Mouse (Mus musculus) forebrain, embryonic 14.5 days (tissue): ENCODE results near the gene Pik3cd. TPM values are rescaled to one million over a fixed set of nuclear protein-coding genes. Genes with fewer than 3 reads are reported as not detected.
"Not testable (repeated sequence)": the region's sequence is repeated elsewhere in the genome, so short reads cannot be mapped to it uniquely, and the experiment has no call there.

Source experiments
- ATAC-seq: fragments of 200-750 bp; cut with Nextera tagmentation; 2 replicates; pipeline ENCODE4 v1.8.0; 2017; ENCODE audit warnings: mild to moderate bottlenecking, moderate library complexity
- DNase-seq: peaks from one replicate; pipeline ENCODE4 v3.0.0-alpha.2; 2015; ENCODE audit warnings: low spot score
- H3K27ac ChIP-seq: fragments of 300-500 bp; sonication (generic); 2 replicates; pipeline ENCODE4 v1.5.1; 2014; ENCODE audit warnings: low read depth, mild to moderate bottlenecking, control low read depth, low read length, moderate library complexity
- H3K27me3 ChIP-seq: fragments of 300-500 bp; sonication (generic); replicated peaks from 2 replicates; pipeline ENCODE4 v1.6.1; 2014; ENCODE audit warnings: low read length, control low read depth, mixed read lengths; ENCODE audit not compliant: control insufficient read depth, insufficient read depth
- H3K36me3 ChIP-seq: fragments of 300-500 bp; sonication (generic); 2 replicates; pipeline ENCODE4 v1.6.1; 2014; ENCODE audit warnings: low read length, control low read depth; ENCODE audit not compliant: control insufficient read depth, insufficient read depth
- H3K4me1 ChIP-seq: fragments of 300-500 bp; sonication (generic); 2 replicates; pipeline ENCODE4 v1.6.1; 2014; ENCODE audit warnings: antibody characterized with exemption, low read length, control low read depth; ENCODE audit not compliant: control insufficient read depth, insufficient read depth
- H3K4me2 ChIP-seq: fragments of 300-500 bp; sonication (generic); 2 replicates; pipeline ENCODE4 v1.6.1; 2014; ENCODE audit warnings: mild to moderate bottlenecking, control low read depth, low read length
- H3K4me3 ChIP-seq: fragments of 300-500 bp; sonication (generic); 2 replicates; pipeline ENCODE4 v1.5.1; 2014; ENCODE audit warnings: low read depth, low read length, control low read depth
- H3K9ac ChIP-seq: fragments of 300-500 bp; sonication (generic); 2 replicates; pipeline ENCODE4 v1.6.1; 2014; ENCODE audit warnings: mild to moderate bottlenecking, low read length, control low read depth, moderate library complexity
- H3K9me3 ChIP-seq: fragments of 300-500 bp; sonication (generic); replicated peaks from 2 replicates; pipeline ENCODE4 v1.6.1; 2016; ENCODE audit warnings: low read length, control low read depth, mixed read lengths; ENCODE audit not compliant: control insufficient read depth
- WGBS: fragments of 180-500 bp; shearing (Covaris S2); extraction: QIAGEN DNeasy Blood & Tissue Kit; methylation state at CpG from one replicate; pipeline ENCODE4 v1.1.7; 2014; 5-methylcytosine and 5-hydroxymethylcytosine counted together
- polyA plus RNA-seq: library from polyadenylated mRNA; unstranded; fragments of >200 nt; fragmentation: Nextera tagmentation; extraction: Ambion mirVana; gene quantifications from 2 replicates; pipeline ENCODE4 v1.2.1, GENCODE M21; 2014

Gene Pik3cd
- polyA plus RNA-seq, 1 experiment from 2014 or later = 8.9 TPM

DNA sequence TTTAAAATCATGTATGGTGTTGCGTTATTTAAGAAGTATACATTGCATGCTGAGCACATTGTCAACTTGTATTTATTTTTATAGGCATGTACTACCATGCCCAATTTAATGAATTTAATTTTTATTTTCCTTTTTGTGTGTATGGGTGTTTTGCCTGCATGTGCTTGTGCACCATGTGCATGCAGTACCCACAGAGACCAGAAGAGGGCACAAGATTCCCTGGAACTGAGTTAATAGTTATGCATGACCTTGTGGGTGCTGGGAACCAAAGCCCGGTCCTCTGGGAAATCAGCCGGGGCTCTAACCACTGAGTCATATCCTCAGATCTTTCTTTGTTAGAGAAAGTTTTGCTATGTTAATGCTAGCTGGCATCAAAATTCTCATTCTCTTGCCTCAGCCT, 87.5 kb downstream of the Pik3cd start:
- no peak overlapping the region for H3K4me3 ChIP-seq
- no peak overlapping the region for H3K4me2 ChIP-seq
- peaks cover 24% of the 10 kb centered on the region for H3K36me3 ChIP-seq
- no peaks in the 10 kb centered on the region for H3K9me3 ChIP-seq
- no peaks in the 10 kb centered on the region for H3K27me3 ChIP-seq
- no peaks in the 10 kb centered on the region for H3K4me1 ChIP-seq
- no peak for ATAC-seq
- H3K27ac ChIP-seq = no peak overlapping the region
- DNase-seq = no peak
- no peak overlapping the region for H3K9ac ChIP-seq
- 98% methylated on average over 3 of the region's 3 CpGs for WGBS

DNA sequence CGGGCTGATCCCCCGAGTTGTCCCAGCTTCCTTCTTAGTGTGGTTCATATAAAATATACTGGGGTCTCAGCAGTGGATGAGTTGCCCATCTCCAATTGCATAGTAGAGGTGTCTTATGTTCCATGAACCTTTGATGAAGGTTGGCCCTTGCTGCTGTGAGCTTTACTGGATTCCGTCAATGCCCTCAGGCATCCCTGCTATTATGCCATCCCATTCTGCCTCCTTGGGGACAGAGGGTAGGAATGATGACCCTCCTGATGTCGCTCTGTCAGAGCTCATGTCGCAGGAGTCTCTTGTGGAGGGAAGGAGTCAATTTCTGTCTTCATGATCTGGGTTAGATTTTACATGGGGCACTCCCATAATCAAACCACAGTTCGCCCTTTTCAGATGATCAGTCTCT, 88.9 kb downstream of the Pik3cd start:
- WGBS = 80% methylated on average over 6 of the region's 6 CpGs
- not testable (repeated sequence) for H3K4me3 ChIP-seq, H3K4me1 ChIP-seq, H3K9ac ChIP-seq, H3K27ac ChIP-seq, DNase-seq, H3K4me2 ChIP-seq, H3K9me3 ChIP-seq, H3K27me3 ChIP-seq, ATAC-seq
- peaks cover 24% of the 10 kb centered on the region for H3K36me3 ChIP-seq

DNA sequence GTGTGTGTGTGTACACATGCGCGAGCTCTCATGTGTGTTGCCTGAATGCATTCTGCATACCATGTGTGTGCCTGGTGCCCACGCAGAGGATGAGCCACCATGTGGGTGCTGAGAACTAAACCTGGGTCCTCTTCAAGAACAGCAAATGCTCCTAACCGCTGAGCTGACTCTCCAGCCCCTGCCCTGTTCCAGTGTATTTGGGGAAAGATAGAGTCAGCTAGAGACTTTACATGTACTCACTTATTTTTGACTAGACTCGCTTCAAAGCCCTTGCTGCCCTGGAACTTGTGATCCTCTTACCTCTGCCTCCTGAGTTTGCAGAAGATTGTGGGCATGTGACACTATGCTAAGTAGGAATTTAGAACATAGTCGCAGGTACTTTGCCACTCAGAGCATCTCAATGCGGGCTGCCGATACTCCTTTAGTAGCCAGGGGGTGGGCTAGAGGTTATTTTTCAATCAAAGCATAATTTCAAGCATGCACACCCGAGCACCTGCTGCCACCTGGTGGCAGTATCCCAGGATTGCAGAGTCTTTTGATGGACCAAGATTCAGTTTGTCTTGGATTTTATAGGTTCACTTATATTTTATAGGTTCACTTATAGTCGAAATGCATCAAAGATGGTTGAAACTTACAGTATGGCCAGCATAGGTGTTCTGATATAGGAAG, 90.9 kb downstream of the Pik3cd start:
- no peaks in the 10 kb centered on the region for H3K27me3 ChIP-seq

DNA sequence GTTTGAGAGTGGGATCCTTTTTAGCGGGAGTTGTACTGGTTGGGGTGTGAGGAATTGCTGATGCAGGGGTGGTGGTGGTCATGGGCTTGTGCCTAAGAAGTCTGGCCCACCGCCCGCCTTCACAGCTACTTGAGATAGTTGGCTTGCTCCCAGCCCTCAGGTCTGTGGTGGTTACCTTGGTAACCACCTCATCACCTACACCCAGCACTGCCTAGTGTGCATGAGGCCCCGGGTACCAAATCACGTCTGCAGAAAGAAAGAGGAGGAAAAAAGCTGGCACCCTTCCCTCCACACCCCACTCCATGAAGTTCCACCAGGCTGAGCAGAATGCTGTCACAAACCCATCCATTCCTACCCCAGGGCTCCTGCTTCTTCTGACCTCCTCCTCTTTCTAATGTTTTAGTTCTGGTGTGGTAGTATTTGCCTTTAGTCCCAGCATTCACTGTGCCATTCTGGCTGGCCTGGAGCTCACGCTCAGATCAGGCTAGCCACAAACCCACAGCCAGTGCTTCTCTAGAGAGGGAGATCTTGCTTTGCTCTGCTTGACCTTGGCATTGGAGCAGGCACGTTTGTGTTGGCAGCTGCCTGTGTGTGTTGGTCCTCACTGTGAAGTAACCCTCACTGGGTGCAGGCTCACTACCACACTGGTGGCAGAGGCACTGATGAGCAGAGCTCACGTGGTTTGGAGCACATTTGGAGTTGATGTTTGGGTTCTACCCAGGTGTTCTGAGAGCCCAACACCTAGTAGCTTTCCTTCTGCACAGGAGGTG, 92.9 kb downstream of the Pik3cd start:
- 36% methylated on average over 8 of the region's 8 CpGs for WGBS
- Histone ChIP-seq H3K9ac (no peak overlapping the region), H3K27me3 (no peaks in the 10 kb centered on the region), H3K36me3 (peaks cover 2% of the 10 kb centered on the region; the same call in 1 of the 2 replicates), H3K4me3 (no peak overlapping the region), H3K9me3 (no peaks in the 10 kb centered on the region), H3K4me2 (no peak overlapping the region), H3K27ac (peak overlapping the region; percentile 44; the same call in 1 of the 2 replicates), H3K4me1 (peaks cover 24% of the 10 kb centered on the region)
- DNase-seq (peak; percentile 74), ATAC-seq (peak; percentile 77)

More for the DNA sequence above, 90.9 kb downstream of the Pik3cd start:
- H3K9me3 ChIP-seq = no peaks in the 10 kb centered on the region
- peak; percentile 78 for DNase-seq
- H3K9ac ChIP-seq = no peak overlapping the region
- H3K4me2 ChIP-seq = no peak overlapping the region
- H3K36me3 ChIP-seq = peaks cover 22% of the 10 kb centered on the region
- H3K27ac ChIP-seq = no peak overlapping the region
- H3K4me1 ChIP-seq = peaks cover 23% of the 10 kb centered on the region
- WGBS = 49% methylated on average over 10 of the region's 10 CpGs
- no peak overlapping the region for H3K4me3 ChIP-seq
- ATAC-seq = no peak

DNA sequence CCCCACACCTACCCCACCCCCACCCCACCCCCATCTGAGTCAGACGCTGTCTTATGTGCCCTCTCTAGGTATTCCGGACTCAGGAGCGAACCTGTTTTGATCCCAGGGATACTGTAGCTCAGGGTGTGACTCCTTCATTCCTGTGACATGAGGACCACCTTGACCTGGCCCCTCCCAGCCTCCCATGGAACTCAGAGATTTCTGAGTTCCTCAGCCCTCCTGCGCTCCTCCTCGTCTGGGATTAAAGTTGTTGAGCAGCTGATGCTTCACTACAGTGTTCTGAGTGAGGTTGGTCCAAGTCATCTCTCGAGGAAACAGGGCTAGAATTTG, 94.1 kb downstream of the Pik3cd start:
- DNase-seq (no peak), ATAC-seq (no peak)
- Histone ChIP-seq H3K4me2 (no peak overlapping the region), H3K27ac (no peak overlapping the region), H3K36me3 (no peaks in the 10 kb centered on the region), H3K9me3 (no peaks in the 10 kb centered on the region), H3K4me3 (no peak overlapping the region), H3K9ac (no peak overlapping the region), H3K4me1 (peaks cover 24% of the 10 kb centered on the region), H3K27me3 (no peaks in the 10 kb centered on the region)
- 91% methylated on average over 6 of the region's 6 CpGs for WGBS

DNA sequence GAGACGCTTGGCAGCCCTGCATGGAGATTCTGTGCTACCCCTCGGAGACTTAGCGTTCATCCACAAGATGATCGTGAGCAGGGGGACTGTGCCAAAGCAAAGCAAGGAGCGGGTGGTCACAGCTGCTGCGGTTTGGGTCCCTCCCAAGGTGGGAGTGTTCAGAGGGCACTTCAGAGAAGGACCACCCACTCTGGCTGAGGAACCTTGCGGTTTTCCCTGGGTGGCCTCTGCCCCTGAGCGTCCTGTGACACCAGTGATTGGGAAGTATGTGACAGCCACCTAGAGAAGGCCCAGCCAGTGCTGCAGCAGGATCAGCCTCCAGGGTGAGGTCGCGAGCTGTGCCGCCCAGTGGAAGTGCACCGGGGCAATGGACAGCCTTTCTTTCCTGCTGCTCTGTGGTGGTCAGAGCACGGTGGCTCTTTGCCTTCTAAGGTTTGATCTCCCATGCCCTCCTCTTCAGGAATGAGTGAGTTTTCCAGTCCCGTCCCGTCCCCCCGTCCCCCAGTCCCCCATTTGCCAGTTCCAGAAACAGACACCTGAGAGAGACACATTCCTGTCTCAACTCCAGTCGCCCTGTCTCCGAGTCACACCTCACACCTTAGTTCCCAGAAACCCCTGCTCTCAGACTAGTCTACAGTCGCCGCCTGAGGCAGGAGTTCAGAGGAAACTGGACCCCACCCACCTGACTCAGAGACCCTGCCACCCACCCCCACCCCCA, 94.6 kb downstream of the Pik3cd start:
- peaks cover 24% of the 10 kb centered on the region for H3K4me1 ChIP-seq
- WGBS = 58% methylated on average over 20 of the region's 20 CpGs
- H3K36me3 ChIP-seq = no peaks in the 10 kb centered on the region
- no peaks in the 10 kb centered on the region for H3K27me3 ChIP-seq
- H3K9me3 ChIP-seq = no peaks in the 10 kb centered on the region
- H3K4me3 ChIP-seq = no peak overlapping the region
- H3K4me2 ChIP-seq = no peak overlapping the region
- no peak overlapping the region for H3K9ac ChIP-seq
- H3K27ac ChIP-seq = no peak overlapping the region
- ATAC-seq (no peak), DNase-seq (no peak)

DNA sequence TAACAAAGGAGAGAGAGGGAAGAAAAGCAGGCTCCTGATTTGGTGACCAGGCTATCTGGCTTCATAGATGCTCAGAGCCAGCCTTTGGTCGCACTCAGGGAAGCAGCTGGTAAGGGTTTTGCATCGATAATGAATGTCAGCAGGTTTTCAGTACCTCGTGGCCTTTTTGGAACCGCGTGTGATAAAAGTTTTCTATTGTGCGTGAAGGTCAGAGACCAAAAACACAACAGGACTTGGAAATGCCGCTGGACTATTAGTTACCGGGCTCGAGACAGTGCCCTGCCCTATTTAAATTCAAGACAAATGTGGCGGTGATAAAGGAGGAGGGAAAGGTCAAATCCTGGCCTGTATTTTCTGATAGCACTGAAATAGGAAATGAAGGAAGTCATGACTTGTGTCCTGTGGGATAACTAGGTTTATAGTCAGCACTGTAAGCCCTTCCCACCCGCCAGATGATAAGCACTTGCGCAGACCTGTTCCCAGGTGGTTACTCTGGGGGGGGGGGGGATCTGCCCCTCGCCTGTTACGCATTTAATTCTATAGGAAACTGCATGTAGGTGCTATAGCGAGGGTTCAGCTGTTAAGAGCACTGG, 95.5 kb downstream of the Pik3cd start:
- Histone ChIP-seq H3K9me3 (no peaks in the 10 kb centered on the region), H3K4me3 (no peak overlapping the region), H3K27me3 (no peaks in the 10 kb centered on the region), H3K27ac (no peak overlapping the region; the same call in 1 of the 2 replicates), H3K4me1 (peaks cover 27% of the 10 kb centered on the region), H3K4me2 (no peak overlapping the region), H3K9ac (0 out of 2 replicates have a peak overlapping the region, but pooled peaks have one; percentile 8), H3K36me3 (no peaks in the 10 kb centered on the region)
- no peak for DNase-seq
- WGBS = 68% methylated on average over 15 of the region's 15 CpGs
- no peak for ATAC-seq

DNA sequence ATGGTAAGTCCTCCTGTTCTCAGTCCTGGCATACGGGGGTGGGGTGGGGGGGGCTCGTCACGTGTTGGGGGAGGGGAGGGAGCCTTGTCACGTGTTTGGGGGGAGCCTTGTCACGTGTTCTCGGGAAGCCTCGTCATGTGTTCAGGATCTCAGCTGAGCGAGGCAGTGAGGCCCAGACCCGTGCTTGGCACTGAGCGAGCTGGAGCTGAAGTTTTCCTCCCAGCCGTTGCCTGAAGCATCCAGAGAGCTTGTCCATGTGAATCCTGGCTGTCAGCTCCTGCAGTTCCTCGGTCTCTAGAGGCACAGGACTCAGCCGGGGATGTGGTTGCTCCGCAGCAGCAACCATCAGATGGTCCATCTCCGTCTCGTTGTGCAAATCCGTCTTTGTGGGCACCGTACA, 96.3 kb downstream of the Pik3cd start:
- no peak overlapping the region for H3K9ac ChIP-seq
- no peaks in the 10 kb centered on the region for H3K27me3 ChIP-seq
- H3K36me3 ChIP-seq = no peaks in the 10 kb centered on the region
- H3K4me1 ChIP-seq = peaks cover 27% of the 10 kb centered on the region
- WGBS = 78% methylated on average over 18 of the region's 18 CpGs
- H3K4me3 ChIP-seq = no peak overlapping the region
- no peak overlapping the region for H3K4me2 ChIP-seq
- no peak for DNase-seq
- no peak for ATAC-seq
- H3K9me3 ChIP-seq = no peaks in the 10 kb centered on the region
- H3K27ac ChIP-seq = no peak overlapping the region
